Mouse (Mus musculus) stomach, embryonic 14.5 days (tissue): Measurements from ENCODE around the gene Sirt5. TPM values are rescaled to one million over a fixed set of nuclear protein-coding genes. Genes with fewer than 3 reads are reported as not detected.

ENCODE experiments used
- ATAC-seq: fragments of 200-750 bp; cut with Nextera tagmentation; 2 replicates; pipeline ENCODE4 v1.8.0; 2017; ENCODE audit warnings: low read depth, moderate TSS enrichment; ENCODE audit not compliant: insufficient number of reproducible peaks, insufficient read depth, low FRiP score
- H3K27ac ChIP-seq: fragments of 300-500 bp; sonication (generic); 2 replicates; pipeline ENCODE4 v1.5.1; 2014; ENCODE audit warnings: mild to moderate bottlenecking, low read length, moderate library complexity, mixed read lengths
- H3K27me3 ChIP-seq: fragments of 300-500 bp; sonication (generic); 2 replicates; pipeline ENCODE4 v1.6.1; 2014; ENCODE audit warnings: low read length, control low read depth, mixed read lengths; ENCODE audit not compliant: control insufficient read depth, insufficient read depth
- H3K36me3 ChIP-seq: fragments of 300-500 bp; sonication (generic); 2 replicates; pipeline ENCODE4 v1.6.1; 2014; ENCODE audit warnings: mild to moderate bottlenecking, control low read depth, low read length, moderate library complexity, mixed read lengths; ENCODE audit not compliant: control insufficient read depth, insufficient read depth
- H3K4me1 ChIP-seq: fragments of 300-500 bp; sonication (generic); 2 replicates; pipeline ENCODE4 v1.6.1; 2014; ENCODE audit warnings: low read length, control low read depth, mixed read lengths; ENCODE audit not compliant: control insufficient read depth, insufficient read depth
- H3K4me2 ChIP-seq: fragments of 300-500 bp; sonication (generic); replicated peaks from 2 replicates; pipeline ENCODE4 v1.6.1; 2014; ENCODE audit warnings: low read depth, low read length, control low read depth
- H3K4me3 ChIP-seq: fragments of 300-500 bp; sonication (generic); 2 replicates; pipeline ENCODE4 v1.5.1; 2014; ENCODE audit warnings: low read depth, low read length, control low read depth
- H3K9ac ChIP-seq: fragments of 300-500 bp; sonication (generic); replicated peaks from 2 replicates; pipeline ENCODE4 v1.6.1; 2014; ENCODE audit warnings: low read depth, mild to moderate bottlenecking, control low read depth, low read length, moderate library complexity, mixed read lengths
- H3K9me3 ChIP-seq: fragments of 300-500 bp; sonication (generic); 2 replicates; pipeline ENCODE4 v1.6.1; 2016; ENCODE audit warnings: low read depth, low read length, control low read depth; ENCODE audit not compliant: control insufficient read depth
- WGBS: fragments of 180-500 bp; shearing (Covaris S2); extraction: QIAGEN DNeasy Blood & Tissue Kit; methylation state at CpG from one replicate; pipeline ENCODE4 v1.1.7; 2014; 5-methylcytosine and 5-hydroxymethylcytosine counted together
- polyA plus RNA-seq: library from polyadenylated mRNA; unstranded; fragments of >200 nt; fragmentation: Nextera tagmentation; extraction: Ambion mirVana; gene quantifications from 2 replicates; pipeline ENCODE4 v1.2.1, GENCODE M21; 2014

The Sirt5 gene
- polyA plus RNA-seq, 1 experiment from 2014 or later = 25.7 TPM

GRCm38 (mm10) chr13:43360534-43360933, 4.8 kb upstream of the Sirt5 start:
- H3K36me3 ChIP-seq = no peaks in the 10 kb centered on the region
- ATAC-seq = no peak
- H3K4me3 ChIP-seq = no peak overlapping the region
- no peaks in the 10 kb centered on the region for H3K4me1 ChIP-seq
- H3K27me3 ChIP-seq = no peaks in the 10 kb centered on the region
- no peak overlapping the region for H3K9ac ChIP-seq
- H3K4me2 ChIP-seq = no peak overlapping the region
- WGBS = 66% methylated on average over 6 of the region's 6 CpGs
- H3K27ac ChIP-seq = no peak overlapping the region
- no peaks in the 10 kb centered on the region for H3K9me3 ChIP-seq

- 75% methylated on average over 9 of the region's 9 CpGs for WGBS
- Histone ChIP-seq H3K9me3 (no peaks in the 10 kb centered on the region), H3K4me1 (peaks cover 4% of the 10 kb centered on the region; the same call in 1 of the 2 replicates), H3K9ac (no peak overlapping the region), H3K27ac (no peak overlapping the region), H3K36me3 (no peaks in the 10 kb centered on the region), H3K4me3 (no peak overlapping the region), H3K27me3 (no peaks in the 10 kb centered on the region), H3K4me2 (no peak overlapping the region)
- no peak for ATAC-seq
These were observed 2.9 kb upstream of the Sirt5 start for GRCm38 (mm10) chr13:43362353-43362752.

- 0 out of 2 replicates have a peak, but pooled peaks have one; percentile 28 for ATAC-seq
- no peaks in the 10 kb centered on the region for H3K27me3 ChIP-seq
- peak overlapping the region; percentile 83 for H3K4me2 ChIP-seq
- peak overlapping the region; percentile 61 for H3K27ac ChIP-seq
- H3K4me1 ChIP-seq = peaks cover 4% of the 10 kb centered on the region; the same call in 1 of the 2 replicates
- peak overlapping the region; percentile 57 for H3K9ac ChIP-seq
- no peaks in the 10 kb centered on the region for H3K9me3 ChIP-seq
- peaks cover 2% of the 10 kb centered on the region; the same call in 1 of the 2 replicates for H3K36me3 ChIP-seq
- peak overlapping the region; percentile 60 for H3K4me3 ChIP-seq
- WGBS = 6% methylated on average over 11 of the region's 11 CpGs
These were observed 509 bp downstream of the Sirt5 start for GRCm38 (mm10) chr13:43365825-43366184.

GRCm38 (mm10) chr13:43370063-43370462, 4.8 kb downstream of the Sirt5 start:
- no peaks in the 10 kb centered on the region for H3K27me3 ChIP-seq
- H3K27ac ChIP-seq = no peak overlapping the region
- 54% methylated on average over 6 of the region's 6 CpGs for WGBS
- no peak for ATAC-seq
- no peak overlapping the region for H3K9ac ChIP-seq
- no peak overlapping the region for H3K4me2 ChIP-seq
- no peaks in the 10 kb centered on the region for H3K9me3 ChIP-seq
- peaks cover 5% of the 10 kb centered on the region; the same call in 1 of the 2 replicates for H3K36me3 ChIP-seq
- no peak overlapping the region for H3K4me3 ChIP-seq
- peaks cover 4% of the 10 kb centered on the region; the same call in 1 of the 2 replicates for H3K4me1 ChIP-seq

- no peak for ATAC-seq
- Histone ChIP-seq H3K9me3 (no peaks in the 10 kb centered on the region), H3K27ac (no peak overlapping the region), H3K36me3 (peaks cover 11% of the 10 kb centered on the region; the same call in 1 of the 2 replicates), H3K4me2 (no peak overlapping the region), H3K4me1 (no peaks in the 10 kb centered on the region), H3K9ac (no peak overlapping the region), H3K27me3 (no peaks in the 10 kb centered on the region), H3K4me3 (no peak overlapping the region)
- 81% methylated on average over 1 of the region's 1 CpGs for WGBS
These were observed 7.6 kb downstream of the Sirt5 start for GRCm38 (mm10) chr13:43372892-43373291.

- Histone ChIP-seq H3K27me3 (no peaks in the 10 kb centered on the region), H3K27ac (no peak overlapping the region), H3K9ac (no peak overlapping the region), H3K4me2 (no peak overlapping the region), H3K4me1 (no peaks in the 10 kb centered on the region), H3K9me3 (no peaks in the 10 kb centered on the region), H3K4me3 (no peak overlapping the region), H3K36me3 (peaks cover 11% of the 10 kb centered on the region; the same call in 1 of the 2 replicates)
- no peak for ATAC-seq
- 78% methylated on average over 10 of the region's 10 CpGs for WGBS
These were observed 8.9 kb downstream of the Sirt5 start for GRCm38 (mm10) chr13:43374205-43374604.

- 62% methylated on average over 2 of the region's 2 CpGs for WGBS
- H3K36me3 ChIP-seq = peaks cover 11% of the 10 kb centered on the region; the same call in 1 of the 2 replicates
- H3K4me3 ChIP-seq = no peak overlapping the region
- no peaks in the 10 kb centered on the region for H3K9me3 ChIP-seq
- no peak for ATAC-seq
- H3K9ac ChIP-seq = no peak overlapping the region
- H3K27ac ChIP-seq = no peak overlapping the region
- H3K4me1 ChIP-seq = no peaks in the 10 kb centered on the region
- H3K27me3 ChIP-seq = no peaks in the 10 kb centered on the region
- no peak overlapping the region for H3K4me2 ChIP-seq
These were observed 9.7 kb downstream of the Sirt5 start for GRCm38 (mm10) chr13:43374918-43375432.

- no peak overlapping the region for H3K4me2 ChIP-seq
- 0 out of 2 replicates have a peak, but pooled peaks cover 6% of the 10 kb centered on the region for H3K36me3 ChIP-seq
- H3K27ac ChIP-seq = no peak overlapping the region
- no peaks in the 10 kb centered on the region for H3K9me3 ChIP-seq
- no peak for ATAC-seq
- no peak overlapping the region for H3K9ac ChIP-seq
- H3K4me3 ChIP-seq = no peak overlapping the region
- H3K27me3 ChIP-seq = no peaks in the 10 kb centered on the region
- no peaks in the 10 kb centered on the region for H3K4me1 ChIP-seq
- WGBS = 70% methylated on average over 3 of the region's 3 CpGs
These were observed 14.7 kb downstream of the Sirt5 start for GRCm38 (mm10) chr13:43379989-43380388.

- no peak for ATAC-seq
These were observed 20.0 kb downstream of the Sirt5 start for GRCm38 (mm10) chr13:43385321-43385720.

More at GRCm38 (mm10) chr13:43385321-43385720, 20.0 kb downstream of the Sirt5 start:
- Histone ChIP-seq H3K27ac (no peak overlapping the region), H3K9ac (no peak overlapping the region), H3K36me3 (no peaks in the 10 kb centered on the region), H3K9me3 (no peaks in the 10 kb centered on the region), H3K4me3 (no peak overlapping the region), H3K4me1 (no peaks in the 10 kb centered on the region), H3K4me2 (no peak overlapping the region), H3K27me3 (no peaks in the 10 kb centered on the region)
- 98% methylated on average over 10 of the region's 10 CpGs for WGBS
